ENCODE assay signal across 15 mouse cellular contexts in genomic region chr16:34473891-34474290, GRCm38 (mm10).
DNase-seq lines count a peak whose midpoint lies in the region; ATAC-seq lines count a peak whose summit lies in the region.
"Had no signal": no experiment of that assay in that cellular context is flagged by ENCODE, and none has a peak within 500 bp of the region (broad histone marks: within the 10 kb centered on the region; RNA-seq: fewer than 3 reads in every experiment).

No protein-coding gene starts in this region.

- H3K27ac ChIP-seq in forebrain, embryonic 15.5 days (replicated peaks) = peak overlapping the region; percentile 58; the same call in 1 of the 2 replicates
- peak overlapping the region; percentile 48 for H3K27ac ChIP-seq in midbrain, embryonic 15.5 days
- H3K27ac ChIP-seq: intestine, embryonic 15.5 days; liver, embryonic 13.5 days had no signal

- ATAC-seq in forebrain, embryonic 15.5 days (replicated peaks) = no peak
- ATAC-seq in midbrain, embryonic 15.5 days (replicated peaks) = 0 out of 2 replicates have a peak, but pooled peaks have one; percentile 22
- ATAC-seq: intestine, embryonic 15.5 days had no signal

- no peak overlapping the region for H3K4me2 ChIP-seq in forebrain, embryonic 15.5 days (replicated peaks)
- H3K4me2 ChIP-seq in midbrain, embryonic 15.5 days = no peak overlapping the region
- H3K4me2 ChIP-seq: intestine, embryonic 15.5 days; liver, embryonic 13.5 days had no signal

- H3K9ac ChIP-seq in forebrain, embryonic 15.5 days (replicated peaks) = no peak overlapping the region
- no peak overlapping the region for H3K9ac ChIP-seq in midbrain, embryonic 15.5 days
- H3K9ac ChIP-seq: intestine, embryonic 15.5 days; liver, embryonic 13.5 days had no signal

- H3K36me3 ChIP-seq in forebrain, embryonic 15.5 days = no peaks in the 10 kb centered on the region
- H3K36me3 ChIP-seq in midbrain, embryonic 15.5 days (replicated peaks) = no peaks in the 10 kb centered on the region
- H3K36me3 ChIP-seq: intestine, embryonic 15.5 days; liver, embryonic 13.5 days had no signal

- WGBS in forebrain, embryonic 15.5 days = 37% methylated on average over 4 of the region's 4 CpGs
- WGBS in midbrain, embryonic 15.5 days = 21% methylated on average over 4 of the region's 4 CpGs

- H3K4me1 ChIP-seq in forebrain, embryonic 15.5 days = peaks cover 60% of the 10 kb centered on the region
- peaks cover 63% of the 10 kb centered on the region for H3K4me1 ChIP-seq in midbrain, embryonic 15.5 days
- H3K4me1 ChIP-seq: liver, embryonic 13.5 days had no signal

- no peaks in the 10 kb centered on the region for H3K9me3 ChIP-seq in forebrain, embryonic 15.5 days
- no peaks in the 10 kb centered on the region for H3K9me3 ChIP-seq in midbrain, embryonic 15.5 days
- H3K9me3 ChIP-seq: intestine, embryonic 15.5 days; liver, embryonic 13.5 days had no signal

- no peak overlapping the region for H3K4me3 ChIP-seq in forebrain, embryonic 15.5 days
- no peak overlapping the region for H3K4me3 ChIP-seq in midbrain, embryonic 15.5 days
- H3K4me3 ChIP-seq: intestine, embryonic 15.5 days; liver, embryonic 13.5 days had no signal

- H3K27me3 ChIP-seq in forebrain, embryonic 15.5 days = no peaks in the 10 kb centered on the region
- no peaks in the 10 kb centered on the region for H3K27me3 ChIP-seq in midbrain, embryonic 15.5 days (replicated peaks)
- H3K27me3 ChIP-seq: intestine, embryonic 15.5 days; liver, embryonic 13.5 days had no signal

- peak; percentile 49 for DNase-seq in embryo, embryonic 11 days
- DNase-seq in embryo, embryonic 10 days (ENCODE audit: low spot score) = no peak
- peak; percentile 11 for DNase-seq in lung, postnatal 36 days
- no peak for DNase-seq in lung, adult 18-20 months
- no peak for DNase-seq in kidney, postnatal 25 days
- no peak for DNase-seq in cerebellum, adult 11 months
- DNase-seq: adrenal gland, postnatal 25 days; cerebellum, adult 2 months; heart, postnatal 10 days; kidney, postnatal 14 days; left cerebral cortex, postnatal 4 days; liver, embryonic 13.5 days had no signal

Comparison
In these comparisons a context has a peak if more than half of its experiments do, and no peak if none do; other contexts are left out.
1. DNase-seq: peak in embryo, embryonic 11 days (single experiment) and lung, postnatal 36 days (single experiment); none in embryo, embryonic 10 days (single experiment), lung, adult 18-20 months (0 of 2), kidney, postnatal 25 days (0 of 2) and cerebellum, adult 11 months (single experiment).